Mouse (Mus musculus) MEL (cell line): ENCODE measurements around the gene Cabp2.

Source experiments
- CTCF ChIP-seq, 3 experiments: IDR thresholded peaks in 2 of 3; conservative IDR thresholded peaks in 1 of 3; 2 replicates each; pipeline ENCODE4 v1.5.1; 2011 to 2012; ENCODE audit warnings: low read length in 3 of 3, low read depth in 2 of 3, mild to moderate bottlenecking in 2 of 3, improper control_type of control experiment in 1 of 3, inconsistent platforms in 1 of 3, mixed read lengths in 1 of 3, moderate library complexity in 1 of 3; ENCODE audit not compliant: control insufficient read depth in 1 of 3, insufficient read depth in 1 of 3, poor library complexity in 1 of 3, severe bottlenecking in 1 of 3
- EP300 ChIP-seq, 2 experiments: IDR thresholded peaks; 2 replicates each; pipeline ENCODE4 v1.6.1; 2011; ENCODE audit warnings: improper control_type of control experiment in 2 of 2, low read length in 2 of 2, low read depth in 1 of 2, mild to moderate bottlenecking in 1 of 2
- MAFK ChIP-seq: IDR thresholded peaks from 2 replicates; pipeline ENCODE4 v1.6.1; 2011; ENCODE audit warnings: low read depth, mild to moderate bottlenecking, low read length, improper control_type of control experiment, borderline replicate concordance
- MXI1 ChIP-seq: IDR thresholded peaks from 2 replicates; pipeline ENCODE4 v1.6.1; 2011; ENCODE audit warnings: mild to moderate bottlenecking, low read depth, low read length, improper control_type of control experiment
- POLR2A ChIP-seq, 2 experiments: IDR thresholded peaks; 2 replicates each; pipeline ENCODE4 v1.6.1; 2011 to 2012; ENCODE audit warnings: low read length in 2 of 2, mild to moderate bottlenecking in 2 of 2, control low read depth in 1 of 2, improper control_type of control experiment in 1 of 2, low read depth in 1 of 2, moderate library complexity in 1 of 2; ENCODE audit not compliant: control insufficient read depth in 1 of 2, insufficient read depth in 1 of 2, poor library complexity in 1 of 2
- POLR2AphosphoS2 ChIP-seq: IDR thresholded peaks from 2 replicates; pipeline ENCODE4 v1.6.1; 2011; ENCODE audit warnings: low read length, improper control_type of control experiment
- POLR2AphosphoS5 ChIP-seq: IDR thresholded peaks from 2 replicates; pipeline ENCODE4 v1.6.1; 2012; ENCODE audit warnings: low read depth, borderline replicate concordance, mild to moderate bottlenecking, inconsistent platforms, low read length, moderate library complexity, mixed read lengths

DNA sequence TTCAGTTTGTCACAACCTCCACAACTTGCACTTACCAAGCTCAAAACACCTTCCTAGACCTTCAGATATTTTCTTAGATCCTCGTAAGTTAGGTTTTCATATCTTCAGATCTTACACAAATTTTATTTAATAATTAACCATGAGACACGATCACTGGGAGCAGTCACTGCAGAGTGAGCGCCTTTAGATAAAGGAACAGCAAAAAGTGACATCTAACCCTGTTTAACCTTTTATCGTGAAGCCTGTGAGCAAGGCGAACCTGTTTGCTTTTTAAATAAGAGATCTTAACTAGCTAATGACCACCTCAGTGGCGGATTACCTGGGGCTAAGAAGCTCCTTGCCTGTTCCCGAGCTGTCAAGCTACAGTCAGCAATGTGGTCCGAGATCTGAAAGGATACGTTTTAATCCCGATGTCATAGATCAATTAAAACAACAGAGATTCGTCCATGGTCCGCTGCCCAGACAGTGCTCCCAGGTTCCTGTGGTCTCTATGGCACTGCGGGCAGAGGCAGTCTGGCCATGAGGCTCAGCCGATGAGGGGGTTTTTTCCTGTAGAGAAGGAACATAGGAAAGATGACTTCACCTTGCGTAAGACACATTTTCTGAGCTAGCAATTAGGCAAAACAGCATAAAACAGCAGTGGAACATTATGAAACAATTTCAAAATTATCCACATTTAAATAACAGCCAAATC lies 12.5 kb upstream of the Cabp2 start:
- no peak for TF ChIP-seq POLR2A (IDR thresholded peaks at IDR 0.05; ENCODE audit: control insufficient read depth in 1 of 2, insufficient read depth in 1 of 2, low read depth in 1 of 2, low read length in 2 of 2, poor library complexity in 1 of 2)
- TF ChIP-seq MXI1 = no peak
- no peak for TF ChIP-seq CTCF (IDR thresholded peaks at IDR 0.05 in 2 of 3, conservative IDR thresholded peaks at IDR 0.05 in 1 of 3; ENCODE audit: control insufficient read depth in 1 of 3, insufficient read depth in 1 of 3, low read depth in 2 of 3, low read length in 3 of 3, poor library complexity in 1 of 3, severe bottlenecking in 1 of 3)
- no peak for TF ChIP-seq EP300 (IDR thresholded peaks at IDR 0.05; ENCODE audit: low read depth in 1 of 2, low read length in 2 of 2)
- TF ChIP-seq MAFK = no peak
- TF ChIP-seq POLR2AphosphoS2 = no peak
- no peak for TF ChIP-seq POLR2AphosphoS5
